Mouse (Mus musculus) layer of hippocampus, adult 2 months (tissue): ENCODE measurements around the gene Ebf3. TPM values are rescaled to one million over a fixed set of nuclear protein-coding genes. Genes with fewer than 3 reads are reported as not detected.

ENCODE experiments used
- DNase-seq, 2 experiments: peaks; one replicate each; pipeline ENCODE4 v3.0.0; 2022; ENCODE audit warnings: low spot score in 2 of 2
- H3K27ac ChIP-seq: fragments of 200-600 bp; 2 replicates; pipeline ENCODE4 v1.8.1; 2022
- H3K4me3 ChIP-seq: fragments of 200-600 bp; 2 replicates; pipeline ENCODE4 v1.8.1; 2022; ENCODE audit warnings: mild to moderate bottlenecking
- CTCF ChIP-seq: fragments of 200-600 bp; conservative IDR thresholded peaks from 2 replicates; pipeline ENCODE4 v1.8.1; 2022; ENCODE audit warnings: antibody characterized with exemption, mild to moderate bottlenecking, moderate library complexity
- total RNA-seq, 2 experiments: library from RNA; stranded (reverse); gene quantifications; 2 replicates each; pipeline ENCODE4 v1.2.3; 2021

Ebf3 gene
- total RNA-seq, 2 experiments from 2014 or later = 0.66 to 1.3 TPM

GRCm38 (mm10) chr7:137239542-137240133 lies 74.6 kb downstream of the Ebf3 start:
- DNase-seq = no peak
- no peak for TF ChIP-seq CTCF
- Histone ChIP-seq H3K4me3 (no peak overlapping the region), H3K27ac (no peak overlapping the region)

GRCm38 (mm10) chr7:137237419-137237818 lies 76.8 kb downstream of the Ebf3 start:
- no peak overlapping the region for H3K27ac ChIP-seq
- H3K4me3 ChIP-seq = no peak overlapping the region
- no peak for TF ChIP-seq CTCF
- no peak for DNase-seq

- TF ChIP-seq CTCF = no peak
- no peak overlapping the region for H3K4me3 ChIP-seq
- no peak for DNase-seq
- H3K27ac ChIP-seq = no peak overlapping the region
Measured at GRCm38 (mm10) chr7:137223823-137224222, 90.4 kb downstream of the Ebf3 start.

GRCm38 (mm10) chr7:137222831-137223505 lies 91.3 kb downstream of the Ebf3 start:
- DNase-seq = no peak
- TF ChIP-seq CTCF = no peak
- Histone ChIP-seq H3K27ac (no peak overlapping the region), H3K4me3 (no peak overlapping the region)

GRCm38 (mm10) chr7:137221599-137221998 lies 92.6 kb downstream of the Ebf3 start:
- Histone ChIP-seq H3K27ac (no peak overlapping the region), H3K4me3 (no peak overlapping the region)
- DNase-seq = peak in 1 of 2 experiments; percentile 10
- no peak for TF ChIP-seq CTCF

GRCm38 (mm10) chr7:137220436-137220835 lies 93.8 kb downstream of the Ebf3 start:
- TF ChIP-seq CTCF = no peak
- DNase-seq = no peak
- Histone ChIP-seq H3K4me3 (no peak overlapping the region), H3K27ac (no peak overlapping the region)

- Histone ChIP-seq H3K4me3 (no peak overlapping the region), H3K27ac (no peak overlapping the region)
- DNase-seq = no peak
- TF ChIP-seq CTCF = no peak
Measured at GRCm38 (mm10) chr7:137218706-137219105, 95.5 kb downstream of the Ebf3 start.

GRCm38 (mm10) chr7:137213444-137213843 lies 100.8 kb downstream of the Ebf3 start:
- TF ChIP-seq CTCF = no peak

GRCm38 (mm10) chr7:137211332-137211731 lies 102.9 kb downstream of the Ebf3 start:
- Histone ChIP-seq H3K27ac (no peak overlapping the region), H3K4me3 (no peak overlapping the region)
- peak; percentile 64 for TF ChIP-seq CTCF

More at GRCm38 (mm10) chr7:137213444-137213843, 100.8 kb downstream of the Ebf3 start:
- DNase-seq = no peak
- Histone ChIP-seq H3K27ac (no peak overlapping the region), H3K4me3 (no peak overlapping the region)

GRCm38 (mm10) chr7:137209688-137210345 lies 104.4 kb downstream of the Ebf3 start:
- H3K27ac ChIP-seq = no peak overlapping the region
- H3K4me3 ChIP-seq = no peak overlapping the region
- no peak for DNase-seq
- TF ChIP-seq CTCF = no peak

More at GRCm38 (mm10) chr7:137211332-137211731, 102.9 kb downstream of the Ebf3 start:
- no peak for DNase-seq

GRCm38 (mm10) chr7:137208556-137208955 lies 105.7 kb downstream of the Ebf3 start:
- DNase-seq = no peak
- Histone ChIP-seq H3K4me3 (no peak overlapping the region), H3K27ac (no peak overlapping the region)
- no peak for TF ChIP-seq CTCF

- no peak for TF ChIP-seq CTCF
Measured at GRCm38 (mm10) chr7:137206770-137207285, 107.4 kb downstream of the Ebf3 start.

GRCm38 (mm10) chr7:137199533-137199932 lies 114.7 kb downstream of the Ebf3 start:
- TF ChIP-seq CTCF = no peak
- no peak for DNase-seq
- Histone ChIP-seq H3K4me3 (no peak overlapping the region), H3K27ac (no peak overlapping the region)

More at GRCm38 (mm10) chr7:137206770-137207285, 107.4 kb downstream of the Ebf3 start:
- no peak overlapping the region for H3K4me3 ChIP-seq
- DNase-seq = no peak
- no peak overlapping the region for H3K27ac ChIP-seq
